Mouse (Mus musculus) E14TG2a.4 (cell line): ENCODE data around the gene Neu2.

Source experiments
- CTCF ChIP-seq: conservative IDR thresholded peaks from 2 replicates; pipeline ENCODE4 v1.5.1; 2014; ENCODE audit warnings: low read length
- POU5F1 ChIP-seq: IDR thresholded peaks from 2 replicates; pipeline ENCODE4 v1.6.1; 2014; ENCODE audit warnings: low read length, borderline replicate concordance

GRCm38 (mm10) chr1:87580824-87581223 is 71.1 kb downstream of the Neu2 start:
- TF ChIP-seq CTCF (no peak), POU5F1 (no peak)
